Mouse (Mus musculus): ENCODE data around the gene Anxa1. TPM values are rescaled to one million over a fixed set of nuclear protein-coding genes. Genes with fewer than 3 reads are reported as not detected.

Anxa1 gene
- total RNA-seq (2021) = 10 to 100 TPM; 13.8 to 30.7 TPM
- long read RNA-seq, experiment 1, transcript Anxa1-201 (13 exons, 1,674 nt) = major isoform, 32 of 35 reads
- long read RNA-seq, experiment 1, partial matches to known transcripts = 2 of 35 reads
- long read RNA-seq, experiment 1, other reads (novel, unspliced or antisense) = 1 of 35 reads
- long read RNA-seq, experiment 2, transcript Anxa1-201 (13 exons, 1,674 nt) = major isoform, 10 of 12 reads
- long read RNA-seq, experiment 2, partial matches to known transcripts = 0 of 12 reads
- long read RNA-seq, experiment 2, other reads (novel, unspliced or antisense) = 2 of 12 reads

DNA sequence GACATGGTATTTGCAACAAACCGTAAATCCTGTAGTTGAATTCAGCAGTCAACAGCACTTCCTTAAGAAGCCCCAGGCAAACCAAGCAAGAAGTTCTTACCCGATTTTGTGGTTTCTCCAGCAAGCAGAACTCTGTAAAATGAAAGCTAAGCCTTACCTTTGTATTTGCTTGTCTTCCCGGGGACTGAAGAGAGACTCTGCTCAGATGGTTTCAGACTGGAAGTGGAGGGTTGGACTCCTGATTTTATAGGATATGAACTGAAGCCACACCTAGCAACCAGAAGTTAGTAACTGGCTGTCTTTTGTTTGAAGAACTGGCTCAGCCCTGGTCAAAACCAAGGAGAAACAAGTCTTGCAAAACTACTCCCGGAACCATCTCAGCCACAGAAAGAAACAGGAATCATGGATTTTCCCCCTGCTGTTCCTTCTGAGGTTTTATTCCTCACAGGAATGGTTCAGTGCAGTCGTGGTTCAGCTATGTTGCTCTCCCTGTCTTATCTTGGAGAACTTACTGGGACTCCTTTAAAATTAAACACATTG lies at the start of gene Anxa1:
Gene Anxa1, minus strand, starts transcription at position 490 of the 540 bp plus-strand sequence.
- DNase-seq = no peak

DNA sequence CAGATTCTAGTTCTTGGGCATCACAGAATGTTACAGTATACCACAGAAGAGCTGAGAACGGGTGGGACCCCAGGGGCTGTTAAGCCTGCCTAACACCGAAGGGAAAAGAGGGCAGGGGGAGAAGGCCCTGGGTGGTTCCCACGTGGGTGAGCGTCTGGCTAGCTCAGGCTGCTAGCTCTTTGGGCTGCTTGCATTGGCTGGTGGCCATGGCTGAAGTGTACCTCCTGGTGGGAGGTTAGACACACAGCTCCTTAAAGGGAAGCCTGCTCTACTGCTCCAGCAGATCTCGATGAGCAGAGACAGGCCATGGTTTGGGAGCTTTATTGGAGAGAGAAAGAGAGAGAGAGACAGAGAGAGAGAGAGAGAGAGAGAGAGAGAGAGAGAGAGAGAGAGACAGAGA lies 46.3 kb upstream of the Anxa1 start:
- DNase-seq = no peak

DNA sequence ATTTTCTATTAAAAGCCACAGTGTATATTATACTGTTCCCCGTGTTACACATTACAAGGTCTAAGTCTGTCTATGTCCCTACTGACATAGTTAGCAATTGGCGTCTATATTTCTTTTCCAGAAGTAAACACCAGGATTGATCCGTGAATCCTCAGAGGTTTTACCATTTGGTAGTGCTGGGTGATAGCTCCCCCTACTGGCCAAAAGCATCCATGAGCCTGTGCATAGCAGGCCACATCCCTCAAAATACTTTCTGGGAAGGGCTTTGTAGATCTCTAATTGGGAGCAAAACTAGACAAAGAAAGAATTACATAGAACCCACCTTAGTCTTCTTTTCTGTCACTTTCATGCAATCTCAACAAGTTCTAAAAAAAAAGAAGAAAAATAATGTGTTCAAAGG lies 43.8 kb upstream of the Anxa1 start:
- DNase-seq = peak; percentile 64 to 75

DNA sequence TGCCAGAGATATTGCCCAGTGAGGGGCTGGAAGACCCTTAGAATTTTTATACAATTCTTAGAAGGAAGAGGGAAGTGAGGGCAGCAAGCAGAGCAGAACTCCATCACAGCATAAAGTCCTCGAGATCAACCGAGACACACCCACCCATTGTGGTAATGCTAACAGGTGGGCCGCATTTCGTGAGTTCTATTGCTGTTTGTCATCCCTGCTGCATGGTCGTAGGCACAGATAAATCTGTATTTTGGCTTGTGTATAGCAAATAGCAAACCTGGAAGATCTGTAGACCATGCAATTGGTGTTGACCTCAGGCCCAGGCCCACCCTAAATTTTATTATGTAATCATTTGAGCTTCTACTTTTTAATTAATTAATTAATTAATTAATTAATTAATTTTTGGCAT lies 43.2 kb upstream of the Anxa1 start:
- no peak for DNase-seq

DNA sequence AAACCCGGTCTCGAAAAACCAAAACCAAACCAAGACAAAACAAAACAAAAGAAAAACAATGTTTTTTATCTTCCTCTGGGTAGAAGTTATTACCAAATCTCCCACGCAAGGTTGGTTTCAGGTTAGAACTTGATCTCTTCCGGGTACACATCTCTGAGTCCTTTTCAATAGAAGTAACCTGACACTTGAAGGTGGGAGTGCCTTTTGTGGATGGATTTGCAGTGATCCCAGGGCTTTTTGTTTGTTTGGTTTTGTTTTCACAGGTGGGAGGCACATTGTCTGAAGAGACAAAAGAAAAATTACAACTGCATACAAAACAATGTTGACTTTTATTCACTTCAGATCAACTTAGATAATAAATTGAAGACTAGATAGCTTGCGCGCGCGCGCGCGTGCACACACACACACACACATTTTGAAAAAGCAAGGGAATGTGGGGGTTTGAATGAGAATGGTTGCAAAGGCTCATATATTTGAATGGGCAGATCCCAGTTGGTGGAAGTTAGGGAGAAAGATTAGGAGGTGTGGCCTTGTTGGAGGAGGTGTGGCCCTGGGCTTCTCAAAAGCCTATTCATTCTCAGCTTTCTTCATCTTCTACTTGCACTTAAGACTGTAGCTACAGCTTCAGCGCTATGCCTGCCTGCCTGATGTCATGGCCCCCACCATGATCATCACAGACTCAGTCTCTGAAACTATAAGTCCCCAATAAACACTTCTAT lies 35.9 kb upstream of the Anxa1 start:
- no peak for DNase-seq

DNA sequence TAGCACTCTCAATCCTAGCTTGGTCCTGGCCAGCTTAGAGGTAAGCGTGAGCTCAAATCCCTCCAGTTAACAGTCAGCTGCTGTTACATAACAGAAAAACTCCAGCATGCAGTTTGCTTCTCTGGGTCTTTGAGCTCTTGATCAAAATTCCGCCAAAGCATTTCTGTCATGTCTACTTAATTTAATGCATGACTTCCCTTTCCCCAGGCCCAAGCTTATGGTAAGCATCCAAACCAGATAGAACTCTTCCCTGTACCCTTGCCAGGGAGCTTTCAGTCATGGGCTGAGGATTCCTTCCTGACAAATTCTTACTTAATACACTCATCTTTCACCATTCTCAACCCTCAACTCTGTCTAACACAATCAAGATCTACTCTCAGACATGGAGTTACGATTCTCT lies 20.5 kb upstream of the Anxa1 start:
- no peak for DNase-seq

DNA sequence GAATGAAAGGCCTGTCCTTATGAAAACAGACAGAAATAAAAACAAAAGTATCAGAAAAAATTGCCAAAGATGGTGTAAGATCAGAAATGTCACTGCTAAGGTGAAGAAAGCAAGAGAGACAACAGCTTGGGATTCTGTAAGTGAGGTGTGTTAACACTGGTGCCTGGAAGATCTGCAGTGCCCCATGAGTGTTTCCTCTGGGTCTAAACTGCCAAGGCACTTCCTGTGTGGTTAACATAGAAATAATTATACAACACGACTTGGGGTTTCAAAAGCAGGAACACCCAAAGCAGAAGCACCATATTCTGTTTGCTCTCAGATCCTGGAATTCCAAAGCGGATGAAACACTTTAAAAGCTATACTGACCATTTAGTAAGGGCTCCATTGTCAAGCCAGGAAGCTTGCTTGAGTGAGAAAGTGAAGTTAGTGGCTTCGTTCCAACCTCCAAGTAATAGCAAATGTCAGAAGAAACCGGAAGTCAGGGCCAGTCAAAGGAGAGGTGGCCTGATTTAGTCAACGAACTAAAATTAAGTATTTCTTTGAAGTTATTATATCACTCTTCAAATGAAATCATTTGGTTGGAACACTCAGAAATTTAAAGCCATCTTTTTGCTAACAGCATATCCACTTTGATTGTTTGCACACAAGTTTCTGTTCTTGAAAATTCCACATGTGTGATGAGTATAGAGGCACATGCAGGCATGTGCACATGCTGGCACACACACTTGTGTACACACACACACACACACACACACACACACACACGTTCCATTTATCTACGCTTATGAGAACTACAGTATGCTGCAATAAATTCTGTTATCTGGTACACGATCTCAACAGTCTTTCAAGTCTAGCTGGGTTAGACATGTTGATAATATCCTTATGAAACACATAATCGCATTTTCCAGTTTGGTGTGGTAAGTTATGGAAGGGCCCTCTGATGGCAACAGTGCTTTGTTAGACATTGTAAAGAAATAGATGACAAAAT lies 19.1 kb upstream of the Anxa1 start:
- no peak for DNase-seq

DNA sequence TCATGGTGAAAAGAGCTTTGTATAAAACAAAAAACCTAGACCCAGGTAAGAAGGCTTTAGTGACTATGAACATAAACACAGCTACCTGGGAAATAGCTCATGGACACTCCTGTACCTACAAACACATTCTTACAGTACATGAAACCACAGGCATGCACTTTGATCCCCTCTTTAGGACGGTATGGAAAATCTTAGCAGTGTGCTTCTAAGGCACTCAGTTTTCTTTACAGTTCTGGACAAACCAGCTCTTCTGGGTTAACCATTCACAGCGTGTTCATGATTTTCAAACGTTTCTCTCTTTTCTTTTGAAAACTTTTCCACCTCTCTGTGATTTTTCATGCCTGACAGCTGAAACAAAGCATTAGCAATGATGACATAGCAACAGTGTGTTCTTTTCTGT lies 15.7 kb upstream of the Anxa1 start:
- DNase-seq = no peak

DNA sequence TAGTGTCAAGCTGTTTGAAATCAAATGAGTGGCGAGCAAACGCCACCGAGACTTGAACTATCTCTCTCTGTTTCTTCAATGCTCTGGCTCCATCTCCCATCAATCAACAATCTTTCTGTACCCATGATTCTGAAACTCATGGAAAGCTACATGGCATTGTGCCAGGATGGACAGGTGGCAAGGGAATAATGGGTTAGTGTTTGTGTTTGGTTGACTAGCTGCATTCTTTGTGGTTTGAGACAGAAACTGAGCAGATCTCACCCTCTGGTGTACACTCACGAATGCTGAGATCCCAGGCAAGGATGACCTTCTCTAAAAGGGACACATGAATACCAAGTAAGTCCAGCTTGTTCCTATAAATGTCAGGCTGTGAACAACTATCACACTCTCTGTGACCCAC lies 14.3 kb upstream of the Anxa1 start:
- no peak for DNase-seq

DNA sequence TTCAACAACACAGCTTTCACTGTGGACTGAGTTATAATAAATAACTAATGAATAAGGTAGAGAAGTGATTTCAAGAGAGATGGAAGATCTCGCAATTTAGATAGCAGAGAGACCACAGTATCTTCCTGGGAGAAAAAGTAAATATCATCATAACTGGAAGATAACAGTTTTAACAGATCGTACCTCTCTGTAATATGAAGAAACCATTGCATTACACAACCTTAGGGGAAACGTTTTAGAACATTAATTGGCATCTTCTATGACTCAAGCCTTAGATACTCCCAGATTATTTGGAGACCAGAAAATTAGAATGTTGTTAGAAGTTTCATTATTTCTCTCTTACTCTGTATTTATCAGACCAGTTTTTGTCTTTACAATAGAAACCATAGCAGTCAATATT lies 13.0 kb upstream of the Anxa1 start:
- no peak for DNase-seq

DNA sequence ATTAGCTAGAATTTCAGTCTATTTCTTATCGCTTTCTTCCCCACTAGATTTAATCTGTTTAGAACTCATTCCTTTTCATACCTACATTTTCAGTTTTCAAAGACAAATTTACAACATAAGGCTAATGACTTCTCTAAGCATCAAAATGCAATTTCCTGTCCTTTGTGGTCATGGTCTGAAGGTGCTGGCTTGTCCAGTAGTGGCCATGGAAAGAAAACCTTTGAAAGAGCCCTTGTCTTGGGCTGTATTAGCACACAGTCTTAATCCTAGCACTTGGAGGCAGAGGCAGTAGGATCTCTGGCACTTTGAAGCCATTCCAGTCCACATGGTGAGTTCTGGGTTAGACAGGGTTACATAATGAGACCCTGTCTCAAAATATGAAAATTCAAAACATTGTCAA lies 12.5 kb upstream of the Anxa1 start:
- no peak for DNase-seq

DNA sequence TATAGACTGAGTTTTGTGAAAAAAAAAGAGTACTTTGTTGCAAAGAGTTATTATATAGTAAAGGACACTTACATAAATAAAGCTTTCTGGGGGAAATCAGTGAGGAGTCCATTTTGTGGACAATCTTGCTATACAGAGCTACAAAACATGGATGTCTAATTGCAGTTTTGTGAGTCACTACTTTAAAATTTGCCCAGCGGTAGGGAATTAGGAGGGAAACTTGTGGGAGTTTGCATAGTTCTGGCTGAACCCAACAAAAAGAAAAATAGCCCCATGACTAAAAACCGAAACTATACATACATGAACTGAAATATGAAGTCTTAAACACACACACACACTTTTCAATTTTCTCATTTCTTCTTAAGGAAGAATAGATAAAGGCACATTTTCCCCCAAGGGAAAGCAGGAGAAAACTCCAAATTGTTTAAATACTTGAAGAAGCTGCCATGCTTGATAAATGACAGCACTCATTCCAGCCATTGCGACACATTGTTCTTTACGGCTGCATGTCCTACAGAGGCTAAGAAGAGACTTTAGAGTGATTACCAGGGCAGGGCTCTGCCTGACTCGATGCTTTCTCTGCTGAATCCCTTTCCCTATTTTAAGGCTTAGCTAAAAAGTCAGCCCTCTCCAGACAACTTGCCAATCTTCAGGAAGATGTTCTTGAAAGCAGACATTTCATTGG lies 11.9 kb upstream of the Anxa1 start:
- DNase-seq = no peak

DNA sequence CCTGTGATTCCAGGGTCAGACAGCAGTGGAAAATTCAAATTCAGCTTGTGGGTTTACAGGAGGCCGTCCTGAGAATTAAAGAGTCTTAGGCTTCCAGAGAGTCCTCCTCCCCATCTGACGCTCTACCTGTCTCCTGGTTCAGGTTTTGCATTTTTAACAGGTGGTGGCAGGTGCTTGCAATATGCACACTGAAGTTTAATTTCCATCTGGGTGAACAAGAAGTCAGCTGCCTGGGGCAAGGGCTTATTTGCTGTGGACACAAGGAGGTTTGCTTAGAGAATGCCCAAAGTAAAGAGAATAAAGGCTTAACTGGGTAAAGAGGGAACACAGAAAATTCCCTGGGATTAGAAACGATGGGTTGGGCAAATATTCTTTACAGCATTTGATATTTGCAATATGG lies 11.2 kb upstream of the Anxa1 start:
- no peak for DNase-seq

DNA sequence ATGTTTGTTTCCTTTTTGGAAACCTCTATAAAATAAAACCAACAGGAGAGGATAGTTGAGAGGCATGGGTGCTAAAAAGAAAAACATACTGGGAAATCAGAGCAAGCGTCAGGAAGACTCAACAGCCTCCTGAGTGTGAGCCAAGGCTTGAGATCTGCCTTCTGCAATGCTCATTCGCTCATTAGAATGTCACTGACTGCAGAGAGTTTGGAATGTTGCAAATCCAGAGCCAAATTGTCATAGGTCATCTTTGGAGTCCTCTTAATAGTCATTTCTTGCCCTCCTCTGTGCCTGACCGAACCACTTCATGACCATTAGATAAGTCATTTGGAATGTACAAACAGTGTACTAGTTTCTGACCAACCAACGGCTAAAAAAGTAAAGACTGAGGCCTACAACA lies 8.4 kb upstream of the Anxa1 start:
- DNase-seq = no peak

DNA sequence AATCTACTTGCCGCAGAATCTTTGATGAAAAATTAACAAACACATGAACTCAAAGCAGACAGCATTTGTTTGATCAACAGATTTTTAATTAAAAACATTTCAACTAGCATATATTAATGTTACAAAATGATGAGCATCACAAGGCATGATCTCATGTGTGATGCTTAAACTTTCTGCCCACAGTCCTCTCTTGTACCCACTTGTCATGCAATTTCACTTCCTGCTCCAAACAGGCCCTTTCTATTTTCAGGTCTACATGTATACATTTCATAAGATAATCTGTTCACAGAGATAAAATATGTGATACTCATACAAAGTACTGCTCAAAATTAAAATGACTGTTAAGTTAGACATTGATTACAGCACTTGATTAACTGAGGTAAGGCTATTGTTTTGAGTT lies 6.3 kb upstream of the Anxa1 start:
- DNase-seq = no peak

DNA sequence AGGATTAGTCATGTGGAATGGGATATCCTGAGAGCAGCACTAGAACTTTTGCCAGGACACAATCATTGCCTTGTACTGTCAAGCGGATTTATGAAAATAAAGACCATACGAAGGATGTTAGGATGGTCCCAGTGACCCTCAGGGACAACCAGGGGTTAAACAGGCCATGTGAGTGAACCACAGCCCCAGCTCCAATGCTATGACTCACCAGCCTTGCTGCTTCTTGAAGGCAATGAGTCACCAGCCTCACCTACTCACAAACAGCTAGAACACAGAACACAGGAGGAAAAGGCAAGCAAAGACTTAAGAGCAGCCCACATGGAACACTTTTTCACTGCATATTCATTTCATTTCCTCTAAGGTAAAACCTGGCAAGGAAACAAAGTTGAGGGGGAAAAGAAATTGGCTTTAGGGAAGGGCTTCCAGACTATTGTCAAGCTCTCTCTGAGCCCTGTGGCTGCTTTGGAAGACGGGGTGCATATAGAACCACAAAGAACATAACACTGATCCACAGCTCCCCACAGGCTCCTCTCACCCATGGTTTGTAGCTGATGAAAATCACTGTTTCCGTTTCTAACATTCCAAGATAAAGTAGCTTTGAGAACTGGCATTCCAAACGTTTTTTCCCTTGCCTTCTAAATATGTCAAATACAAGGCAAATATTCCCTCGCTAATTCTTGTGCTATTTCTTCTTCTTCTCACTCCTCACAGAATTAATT lies 3.0 kb upstream of the Anxa1 start:
- DNase-seq = peak; percentile 23 to 28

DNA sequence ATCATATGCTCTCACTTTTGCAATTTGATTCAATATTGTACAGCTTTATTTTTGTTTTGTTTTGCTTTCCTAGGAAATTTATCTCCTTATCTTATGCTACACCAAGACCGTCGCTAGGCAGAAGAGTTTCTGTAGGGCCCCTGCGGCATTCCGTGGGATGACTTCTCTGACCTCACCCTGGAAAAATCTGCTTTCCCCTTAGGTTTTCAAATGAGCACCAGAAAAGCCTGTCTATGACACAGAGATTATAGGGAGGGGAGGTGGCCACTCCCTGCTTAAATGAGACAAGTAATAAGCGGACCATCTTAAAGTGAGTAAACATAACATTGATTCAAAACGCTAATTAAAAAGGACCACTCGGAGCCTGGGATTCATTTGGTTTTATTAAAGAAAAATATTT lies 1.0 kb downstream of the Anxa1 start:
- DNase-seq = no peak

DNA sequence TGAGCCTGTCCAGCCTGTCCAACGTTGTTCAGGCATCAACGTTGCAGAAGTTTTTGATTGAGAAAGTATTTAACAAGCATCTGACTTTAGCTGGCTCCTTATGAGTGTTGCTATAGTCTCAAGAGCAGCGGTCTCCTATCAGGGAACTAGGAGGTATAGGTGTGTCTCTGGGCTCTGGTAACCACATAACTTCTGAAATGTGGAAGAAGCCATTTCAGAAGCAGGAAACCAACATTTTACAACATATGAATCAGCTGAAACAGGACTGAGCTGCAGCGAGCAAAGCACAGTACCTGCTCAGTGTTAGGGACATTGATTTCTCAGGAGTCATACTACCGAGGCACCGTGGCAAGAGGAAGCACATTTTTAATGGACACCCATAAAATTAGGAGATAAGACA lies 1.5 kb downstream of the Anxa1 start:
- no peak for DNase-seq

DNA sequence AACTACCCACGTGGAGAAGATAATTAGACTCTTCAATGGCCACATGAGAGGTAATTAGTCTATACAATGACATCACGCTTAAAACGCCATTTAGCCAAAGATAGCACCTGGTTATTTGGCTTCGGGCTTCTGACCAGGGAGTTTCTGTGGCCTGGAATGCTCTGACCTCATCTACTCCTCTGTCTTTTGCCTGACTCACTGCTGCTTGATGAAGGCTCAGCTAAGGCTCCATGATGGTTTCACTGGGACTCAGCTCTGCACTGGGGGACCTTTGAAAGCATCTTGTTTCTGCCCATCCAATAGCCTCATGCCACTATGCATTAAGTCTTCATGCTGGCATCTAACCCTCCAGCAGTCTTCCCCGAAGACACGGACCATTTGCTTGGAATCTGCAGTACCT lies 2.5 kb downstream of the Anxa1 start:
- no peak for DNase-seq

DNA sequence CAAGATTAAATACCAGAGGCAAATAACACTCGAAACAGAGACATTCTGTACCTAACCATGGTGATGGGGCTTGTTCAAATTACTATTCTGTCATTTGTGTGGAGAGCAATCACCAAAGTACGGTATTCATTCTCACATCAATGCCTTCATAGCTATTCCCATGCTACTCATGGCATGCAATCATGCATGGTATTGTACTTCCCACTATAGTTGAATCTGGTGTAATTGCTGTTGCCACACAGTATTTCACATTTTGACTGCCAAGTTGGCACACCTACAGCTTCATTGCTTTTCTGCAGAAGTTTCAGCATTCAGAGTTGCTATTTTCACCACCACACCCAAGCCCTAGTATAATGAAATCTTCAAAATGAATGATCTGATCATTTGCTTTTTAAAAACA lies 4.4 kb downstream of the Anxa1 start:
- DNase-seq = no peak

DNA sequence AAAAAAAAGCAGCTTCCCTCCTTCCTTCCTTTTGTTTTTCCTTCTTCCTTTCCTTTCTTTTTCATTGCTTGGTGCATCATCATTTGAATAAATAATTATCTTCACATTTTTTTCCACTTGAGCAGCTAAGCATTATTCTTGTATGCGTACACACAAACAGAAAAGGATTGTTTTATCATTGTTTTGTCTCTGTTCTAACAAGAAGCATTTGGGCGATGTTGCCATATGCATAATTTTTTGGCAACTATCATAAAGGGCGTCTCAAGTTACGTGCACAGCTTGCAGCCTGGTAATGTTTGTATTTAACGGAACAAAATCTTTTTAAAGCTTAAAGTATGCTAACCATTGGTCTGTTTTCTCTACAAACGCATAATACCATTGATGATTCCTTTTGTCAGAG lies 5.1 kb downstream of the Anxa1 start:
- DNase-seq = no peak
